Mouse (Mus musculus) midbrain, embryonic 16.5 days (tissue): ENCODE data around the gene Tnfrsf11a. TPM values are rescaled to one million over a fixed set of nuclear protein-coding genes. Genes with fewer than 3 reads are reported as not detected.
A peak's percentile ranks its signal among the peaks of the same experiment; 100 is the strongest.

Experiments used
- ATAC-seq: fragments of 200-750 bp; cut with Nextera tagmentation; 2 replicates; pipeline ENCODE4 v1.8.0; 2017; ENCODE audit warnings: moderate TSS enrichment
- H3K27ac ChIP-seq: fragments of 300-500 bp; sonication (generic); 2 replicates; pipeline ENCODE4 v1.5.1; 2014; ENCODE audit warnings: mild to moderate bottlenecking, low read length, mixed read lengths
- H3K27me3 ChIP-seq: fragments of 300-500 bp; sonication (generic); 2 replicates; pipeline ENCODE4 v1.6.1; 2014; ENCODE audit warnings: low read depth, low read length, mixed read lengths; ENCODE audit not compliant: control insufficient read depth, insufficient read depth
- H3K36me3 ChIP-seq: fragments of 300-500 bp; sonication (generic); 2 replicates; pipeline ENCODE4 v1.6.1; 2014; ENCODE audit warnings: mild to moderate bottlenecking, low read length, moderate library complexity, mixed read lengths; ENCODE audit not compliant: control insufficient read depth, insufficient read depth
- H3K4me1 ChIP-seq: fragments of 300-500 bp; sonication (generic); 2 replicates; pipeline ENCODE4 v1.6.1; 2014; ENCODE audit warnings: mild to moderate bottlenecking, low read length, mixed read lengths; ENCODE audit not compliant: control insufficient read depth, insufficient read depth
- H3K4me2 ChIP-seq: fragments of 300-500 bp; sonication (generic); 2 replicates; pipeline ENCODE4 v1.6.1; 2014; ENCODE audit warnings: mild to moderate bottlenecking, low read length, mixed read lengths
- H3K4me3 ChIP-seq: fragments of 300-500 bp; sonication (generic); 2 replicates; pipeline ENCODE4 v1.5.1; 2014; ENCODE audit warnings: low read depth, mild to moderate bottlenecking, low read length, moderate library complexity, mixed read lengths
- H3K9ac ChIP-seq: fragments of 300-500 bp; sonication (generic); 2 replicates; pipeline ENCODE4 v1.6.1; 2014; ENCODE audit warnings: low read depth, low read length, mixed read lengths
- H3K9me3 ChIP-seq: fragments of 300-500 bp; sonication (generic); replicated peaks from 2 replicates; pipeline ENCODE4 v1.6.1; 2014; ENCODE audit warnings: mild to moderate bottlenecking, low read length, mixed read lengths; ENCODE audit not compliant: control insufficient read depth, poor library complexity, severe bottlenecking
- WGBS: fragments of 180-500 bp; shearing (Covaris S2); extraction: QIAGEN DNeasy Blood & Tissue Kit; methylation state at CpG from one replicate; pipeline ENCODE4 v1.1.7; 2014; 5-methylcytosine and 5-hydroxymethylcytosine counted together
- polyA plus RNA-seq: library from polyadenylated mRNA; unstranded; fragments of >200 nt; fragmentation: Nextera tagmentation; extraction: Ambion mirVana; gene quantifications from 2 replicates; pipeline ENCODE4 v1.2.1, GENCODE M21; 2015

The Tnfrsf11a gene
- polyA plus RNA-seq: 0.41 and 0.43 TPM in 2 replicates

DNA sequence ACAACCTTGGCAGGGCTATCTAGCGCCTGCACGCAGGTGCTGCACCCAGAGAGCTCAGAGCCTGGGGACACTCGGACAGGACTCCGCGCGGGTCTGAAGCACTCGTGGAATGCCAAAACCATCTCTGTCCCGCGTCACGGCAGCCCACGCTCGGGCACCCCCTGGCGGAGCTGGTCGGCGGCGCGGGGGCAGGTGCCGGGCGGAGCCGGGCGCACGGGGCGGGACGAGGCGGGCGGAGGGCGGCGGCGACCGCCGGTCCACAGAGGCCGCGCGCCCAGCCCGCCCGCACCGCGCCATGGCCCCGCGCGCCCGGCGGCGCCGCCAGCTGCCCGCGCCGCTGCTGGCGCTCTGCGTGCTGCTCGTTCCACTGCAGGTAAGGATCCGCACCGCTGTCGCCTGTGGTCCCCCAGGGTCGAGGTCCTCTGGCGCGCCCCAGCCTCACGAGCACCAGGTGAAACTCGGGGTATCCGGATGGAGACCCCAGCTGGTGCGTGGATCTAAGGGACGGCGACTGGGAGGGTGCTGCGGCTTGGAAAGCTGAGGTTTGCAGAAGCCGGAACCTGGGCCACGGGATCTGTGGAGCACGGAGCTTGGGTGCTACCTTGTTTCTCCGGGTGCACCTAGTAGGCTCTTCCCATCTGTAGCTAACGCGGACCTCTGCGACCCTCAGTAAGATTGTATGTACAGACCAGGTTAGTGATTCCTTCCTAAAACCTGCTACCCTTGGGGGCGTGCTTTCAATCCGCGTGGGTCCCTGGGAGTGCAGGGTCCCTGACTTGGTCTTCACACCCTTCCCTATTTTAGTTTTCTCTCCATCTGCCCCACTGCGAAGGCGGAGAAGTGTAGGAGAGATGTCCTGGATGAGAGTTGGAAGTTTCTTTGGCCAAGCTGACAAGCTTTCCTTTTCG lies at the start of gene Tnfrsf11a:
Tnfrsf11a (plus strand) TSS at position 262 of the 908 bp plus-strand sequence.
- H3K4me3 ChIP-seq: peak within 1 kb of the TSS; percentile 72
- 3% methylated on average over 63 of the region's 77 CpGs for WGBS
- no peak within 1 kb of the TSS for H3K27ac ChIP-seq
- peaks cover 8% of the 10 kb centered on the region for H3K27me3 ChIP-seq
- peak within 1 kb of the TSS; percentile 82 for H3K9ac ChIP-seq
- peak within 1 kb of the TSS; percentile 95 for H3K4me2 ChIP-seq
- H3K36me3 ChIP-seq: no peaks in the 10 kb centered on the region
- ATAC-seq: peak; percentile 90
- H3K4me1 ChIP-seq: peaks cover 11% of the 10 kb centered on the region
- H3K9me3 ChIP-seq: no peaks in the 10 kb centered on the region

DNA sequence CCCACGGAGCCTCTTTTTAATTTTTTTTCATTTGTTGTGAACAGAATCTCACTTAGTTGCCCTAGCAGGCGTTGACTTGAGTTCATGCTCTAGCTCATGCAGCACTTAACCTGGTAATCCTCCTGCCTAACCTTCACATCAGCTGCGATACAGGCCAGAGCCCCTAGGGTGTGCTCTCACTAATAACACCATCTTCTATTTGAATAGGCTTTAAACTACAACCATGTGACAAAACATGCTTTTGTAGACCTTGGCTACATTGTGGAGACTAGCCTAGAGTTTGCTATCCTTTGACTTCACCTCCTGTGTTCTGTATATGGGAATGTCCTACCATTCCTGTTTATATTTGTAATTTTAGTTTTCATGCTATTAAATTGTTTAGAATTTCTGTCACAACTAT lies 45.2 kb upstream of the Tnfrsf11a start:
- H3K36me3 ChIP-seq: peaks cover 17% of the 10 kb centered on the region
- H3K9me3 ChIP-seq: no peaks in the 10 kb centered on the region
- WGBS: 71% methylated on average over 3 of the region's 3 CpGs
- H3K4me1 ChIP-seq: no peaks in the 10 kb centered on the region
- no peak overlapping the region for H3K9ac ChIP-seq
- H3K27me3 ChIP-seq: no peaks in the 10 kb centered on the region
- ATAC-seq: no peak
- H3K27ac ChIP-seq: no peak overlapping the region
- no peak overlapping the region for H3K4me3 ChIP-seq
- no peak overlapping the region for H3K4me2 ChIP-seq

DNA sequence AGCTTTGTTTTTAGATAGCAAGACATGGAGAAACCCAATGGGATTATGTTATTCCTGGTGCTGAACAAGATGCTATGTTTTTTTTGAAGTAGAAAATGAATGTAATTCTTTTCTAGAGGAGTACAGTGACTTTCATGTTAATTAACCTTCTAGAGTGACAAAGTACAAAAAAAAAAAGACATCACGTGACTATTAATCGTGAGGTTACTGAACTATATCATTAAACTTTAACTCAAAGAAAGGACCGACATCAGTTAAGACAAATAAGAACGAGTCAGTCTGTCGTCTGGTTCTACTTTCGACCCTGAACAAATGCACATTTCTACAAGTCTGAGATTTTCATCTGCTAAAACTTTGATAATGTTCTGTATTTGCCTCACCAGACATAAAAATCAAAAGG lies 42.2 kb upstream of the Tnfrsf11a start:
- 93% methylated on average over 6 of the region's 6 CpGs for WGBS
- Histone ChIP-seq H3K36me3 (peaks cover 25% of the 10 kb centered on the region), H3K27ac (no peak overlapping the region), H3K27me3 (no peaks in the 10 kb centered on the region), H3K4me3 (no peak overlapping the region), H3K9me3 (no peaks in the 10 kb centered on the region), H3K4me2 (no peak overlapping the region), H3K4me1 (no peaks in the 10 kb centered on the region), H3K9ac (no peak overlapping the region)
- ATAC-seq: no peak

DNA sequence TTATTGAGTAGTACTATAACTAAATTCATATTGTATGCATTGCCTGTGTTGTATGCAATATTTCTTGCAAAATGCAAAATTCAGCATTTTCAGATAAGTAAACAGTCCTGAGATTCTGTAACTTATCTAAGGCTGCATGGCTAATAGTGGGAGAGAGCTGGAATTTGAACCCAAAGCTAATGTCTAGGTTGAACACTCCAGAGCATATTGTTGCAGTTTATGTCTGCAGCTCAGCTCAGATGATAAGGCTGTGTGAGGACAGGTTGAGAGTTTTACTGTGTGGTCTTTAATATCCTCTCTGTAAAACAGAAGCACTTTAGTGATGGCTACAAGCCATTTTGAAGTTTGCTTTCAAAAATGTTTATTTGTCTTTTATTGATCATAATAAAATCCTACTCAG lies 41.0 kb upstream of the Tnfrsf11a start:
- H3K9ac ChIP-seq: no peak overlapping the region
- H3K27ac ChIP-seq: no peak overlapping the region
- no peak overlapping the region for H3K4me3 ChIP-seq
- ATAC-seq: no peak
- peaks cover 27% of the 10 kb centered on the region for H3K36me3 ChIP-seq
- no peaks in the 10 kb centered on the region for H3K27me3 ChIP-seq
- H3K9me3 ChIP-seq: no peaks in the 10 kb centered on the region
- H3K4me1 ChIP-seq: no peaks in the 10 kb centered on the region
- H3K4me2 ChIP-seq: no peak overlapping the region

DNA sequence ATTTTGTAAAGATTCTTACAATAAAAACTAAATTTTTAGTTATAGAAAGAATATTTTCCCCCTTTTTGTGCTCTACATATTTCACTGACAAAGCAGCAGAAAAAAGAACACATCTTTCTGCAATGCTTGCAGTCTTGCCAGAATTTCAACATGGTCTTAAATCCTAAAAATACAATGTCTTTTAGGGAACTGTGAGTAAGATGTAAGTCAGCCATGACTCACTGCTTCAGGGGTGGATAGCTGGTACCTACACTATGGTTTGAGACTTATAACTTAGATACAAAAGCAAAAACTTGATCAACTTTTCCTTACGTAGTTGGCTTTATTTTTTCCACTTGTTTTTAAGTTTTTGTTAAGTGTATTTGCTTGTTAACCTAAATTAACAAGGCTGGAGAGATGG lies 38.0 kb upstream of the Tnfrsf11a start:
- ATAC-seq: no peak
- Histone ChIP-seq H3K4me3 (no peak overlapping the region), H3K4me2 (no peak overlapping the region), H3K4me1 (no peaks in the 10 kb centered on the region), H3K9ac (no peak overlapping the region), H3K9me3 (no peaks in the 10 kb centered on the region), H3K36me3 (peaks cover 22% of the 10 kb centered on the region), H3K27ac (no peak overlapping the region), H3K27me3 (no peaks in the 10 kb centered on the region)
- WGBS: 98% methylated on average over 1 of the region's 1 CpGs

DNA sequence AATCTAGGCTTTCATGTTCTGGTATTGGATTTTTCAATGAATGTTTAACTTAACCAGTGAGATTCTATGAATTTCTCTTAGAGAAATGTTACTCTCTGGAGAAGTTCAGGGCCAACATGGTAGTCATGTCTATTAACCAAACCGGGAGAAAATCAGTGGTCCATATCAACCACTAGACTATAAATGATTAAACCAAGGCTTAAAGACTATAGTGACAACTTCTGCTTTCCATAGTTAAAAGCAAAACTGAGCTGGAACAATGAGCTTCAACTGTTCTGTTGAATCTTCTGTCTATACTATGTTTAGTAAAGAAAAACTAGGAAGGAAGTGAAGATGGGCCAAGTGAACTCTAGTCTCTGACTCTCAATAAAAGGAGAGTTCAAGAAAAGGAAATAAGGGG lies 34.1 kb upstream of the Tnfrsf11a start:
- Histone ChIP-seq H3K4me3 (no peak overlapping the region), H3K27me3 (no peaks in the 10 kb centered on the region), H3K4me2 (no peak overlapping the region), H3K4me1 (no peaks in the 10 kb centered on the region), H3K27ac (no peak overlapping the region), H3K9me3 (no peaks in the 10 kb centered on the region), H3K9ac (no peak overlapping the region), H3K36me3 (peaks cover 30% of the 10 kb centered on the region)
- WGBS: 95% methylated on average over 1 of the region's 1 CpGs
- ATAC-seq: no peak

DNA sequence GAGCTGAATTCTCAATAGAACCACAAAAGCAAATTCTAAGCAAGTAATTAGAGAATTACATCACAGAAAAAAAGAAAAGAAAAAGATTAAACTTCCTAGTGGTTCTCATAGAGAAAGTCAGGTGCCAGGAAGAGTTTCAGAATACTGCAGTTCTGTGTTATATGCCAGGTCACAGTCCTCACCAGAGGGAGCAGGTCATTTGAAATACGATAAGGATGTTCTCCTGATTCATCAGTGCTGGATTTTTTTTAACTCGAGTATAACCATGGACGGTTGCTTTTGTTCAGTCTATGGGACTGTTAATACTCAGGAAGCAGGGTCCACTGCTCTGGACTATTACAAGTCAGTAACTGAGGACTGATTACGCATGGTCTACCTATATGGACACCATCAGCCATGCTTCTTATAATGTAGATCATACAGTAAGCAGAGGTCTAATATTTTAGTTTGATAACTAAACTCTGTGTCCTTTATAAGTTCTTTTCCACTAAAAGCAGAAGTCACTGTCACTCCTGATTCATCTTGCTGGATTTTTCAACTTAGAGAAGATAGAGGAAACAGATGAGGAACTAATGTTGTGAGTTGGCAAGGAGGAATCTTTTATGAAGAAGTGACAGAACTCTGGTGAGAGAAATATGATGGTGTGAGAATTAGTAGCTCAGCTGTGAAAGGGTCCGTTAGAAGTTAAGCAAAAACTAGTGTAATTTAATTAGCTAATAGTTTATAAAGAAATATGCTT lies 33.5 kb upstream of the Tnfrsf11a start:
- no peak overlapping the region for H3K4me2 ChIP-seq
- H3K4me1 ChIP-seq: no peaks in the 10 kb centered on the region
- no peaks in the 10 kb centered on the region for H3K27me3 ChIP-seq
- no peak overlapping the region for H3K27ac ChIP-seq
- no peak overlapping the region for H3K4me3 ChIP-seq
- H3K9me3 ChIP-seq: no peaks in the 10 kb centered on the region
- no peak for ATAC-seq
- 92% methylated on average over 5 of the region's 5 CpGs for WGBS
- peaks cover 25% of the 10 kb centered on the region for H3K36me3 ChIP-seq
- H3K9ac ChIP-seq: no peak overlapping the region

DNA sequence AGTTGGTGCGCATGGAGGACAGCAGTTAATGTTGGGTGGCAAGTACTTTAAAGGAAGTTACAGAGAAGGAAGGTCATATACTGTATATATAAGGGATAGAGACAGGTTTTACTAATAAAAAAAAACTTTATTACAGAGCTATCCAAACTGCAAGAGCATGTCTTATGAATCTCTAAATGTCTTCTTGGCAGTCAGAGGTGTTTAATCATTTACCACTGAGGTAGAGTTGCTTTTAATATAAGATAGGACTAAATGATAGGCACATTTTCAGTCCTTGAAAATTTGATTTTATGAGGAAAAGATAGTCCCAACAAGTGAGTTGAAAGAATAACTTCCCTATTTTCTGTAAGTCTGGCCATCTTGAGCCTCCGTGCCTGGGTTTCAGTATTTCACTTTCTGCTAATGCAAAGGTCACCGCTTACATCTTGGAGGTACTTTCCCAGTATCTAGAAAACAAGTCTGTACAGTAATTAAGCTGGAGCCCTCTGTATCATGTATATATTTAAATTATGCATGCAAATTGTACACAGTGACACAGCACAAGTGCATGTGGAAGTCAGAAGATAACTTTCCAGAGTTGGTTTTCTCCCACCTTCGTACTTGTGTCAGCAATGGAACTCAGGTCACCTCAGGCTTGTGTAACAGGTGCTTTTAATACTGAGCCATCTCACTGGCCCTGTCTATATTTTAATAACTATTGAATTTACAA lies 32.3 kb upstream of the Tnfrsf11a start:
- Histone ChIP-seq H3K9ac (no peak overlapping the region), H3K4me3 (no peak overlapping the region), H3K27me3 (no peaks in the 10 kb centered on the region), H3K4me2 (no peak overlapping the region), H3K9me3 (no peaks in the 10 kb centered on the region), H3K27ac (no peak overlapping the region), H3K36me3 (peaks cover 24% of the 10 kb centered on the region), H3K4me1 (no peaks in the 10 kb centered on the region)
- 96% methylated on average over 4 of the region's 4 CpGs for WGBS
- no peak for ATAC-seq
